Mouse (Mus musculus) lung, embryonic 16.5 days (tissue): ENCODE data around the gene Ctdspl. TPM values are rescaled to one million over a fixed set of nuclear protein-coding genes. Genes with fewer than 3 reads are reported as not detected.

Source experiments
- ATAC-seq: fragments of 200-750 bp; cut with Nextera tagmentation; 2 replicates; pipeline ENCODE4 v1.8.0; 2017; ENCODE audit warnings: low read depth, mild to moderate bottlenecking, moderate library complexity
- H3K27ac ChIP-seq: fragments of 300-500 bp; sonication (generic); 2 replicates; pipeline ENCODE4 v1.5.1; 2014; ENCODE audit warnings: mild to moderate bottlenecking, control low read depth, low read length
- H3K27me3 ChIP-seq: fragments of 300-500 bp; sonication (generic); 2 replicates; pipeline ENCODE4 v1.6.1; 2014; ENCODE audit warnings: low read depth, low read length, mixed read lengths; ENCODE audit not compliant: control insufficient read depth, insufficient read depth
- H3K36me3 ChIP-seq: fragments of 300-500 bp; sonication (generic); 2 replicates; pipeline ENCODE4 v1.6.1; 2014; ENCODE audit warnings: low read length; ENCODE audit not compliant: control insufficient read depth, insufficient read depth
- H3K4me1 ChIP-seq: fragments of 300-500 bp; sonication (generic); replicated peaks from 2 replicates; pipeline ENCODE4 v1.6.1; 2014; ENCODE audit warnings: low read length, mixed read lengths; ENCODE audit not compliant: control insufficient read depth, insufficient read depth
- H3K4me2 ChIP-seq: fragments of 300-500 bp; sonication (generic); 2 replicates; pipeline ENCODE4 v1.6.1; 2014; ENCODE audit warnings: low read depth, low read length, control low read depth
- H3K4me3 ChIP-seq: fragments of 300-500 bp; sonication (generic); 2 replicates; pipeline ENCODE4 v1.5.1; 2014; ENCODE audit warnings: mild to moderate bottlenecking, low read length, control low read depth
- H3K9ac ChIP-seq: fragments of 300-500 bp; sonication (generic); 2 replicates; pipeline ENCODE4 v1.6.1; 2014; ENCODE audit warnings: low read length, control low read depth
- H3K9me3 ChIP-seq: fragments of 300-500 bp; sonication (generic); 2 replicates; pipeline ENCODE4 v1.6.1; 2016; ENCODE audit warnings: low read length; ENCODE audit not compliant: control insufficient read depth
- WGBS: fragments of 180-500 bp; shearing (Covaris S2); extraction: QIAGEN DNeasy Blood & Tissue Kit; methylation state at CpG from one replicate; pipeline ENCODE4 v1.1.7; 2014; 5-methylcytosine and 5-hydroxymethylcytosine counted together
- polyA plus RNA-seq: library from polyadenylated mRNA; unstranded; fragments of >200 nt; fragmentation: Nextera tagmentation; extraction: Ambion mirVana; gene quantifications from 2 replicates; pipeline ENCODE4 v1.2.1, GENCODE M21; 2015

Gene Ctdspl
- polyA plus RNA-seq, 1 experiment from 2014 or later, result 23.3 TPM

- Histone ChIP-seq H3K36me3 (peaks cover 13% of the 10 kb centered on the region), H3K27me3 (no peaks in the 10 kb centered on the region), H3K9me3 (no peaks in the 10 kb centered on the region), H3K9ac (no peak overlapping the region), H3K4me1 (peaks cover 23% of the 10 kb centered on the region), H3K4me3 (no peak overlapping the region), H3K4me2 (no peak overlapping the region), H3K27ac (no peak overlapping the region)
- peak; percentile 15; the same call in 1 of the 2 replicates for ATAC-seq
- 69% methylated on average over 19 of the region's 19 CpGs for WGBS
Measured at GRCm38 (mm10) chr9:119033111-119033921, 107.1 kb downstream of the Ctdspl start.

- H3K4me2 ChIP-seq, result no peak overlapping the region
- no peaks in the 10 kb centered on the region for H3K9me3 ChIP-seq
- H3K9ac ChIP-seq, result no peak overlapping the region
- H3K4me3 ChIP-seq, result no peak overlapping the region
- peaks cover 23% of the 10 kb centered on the region for H3K4me1 ChIP-seq
- no peak overlapping the region for H3K27ac ChIP-seq
- peaks cover 18% of the 10 kb centered on the region for H3K36me3 ChIP-seq
- WGBS, result 80% methylated on average over 8 of the region's 8 CpGs
- no peaks in the 10 kb centered on the region for H3K27me3 ChIP-seq
- no peak for ATAC-seq
Measured at GRCm38 (mm10) chr9:119034069-119034468, 107.8 kb downstream of the Ctdspl start.

DNA sequence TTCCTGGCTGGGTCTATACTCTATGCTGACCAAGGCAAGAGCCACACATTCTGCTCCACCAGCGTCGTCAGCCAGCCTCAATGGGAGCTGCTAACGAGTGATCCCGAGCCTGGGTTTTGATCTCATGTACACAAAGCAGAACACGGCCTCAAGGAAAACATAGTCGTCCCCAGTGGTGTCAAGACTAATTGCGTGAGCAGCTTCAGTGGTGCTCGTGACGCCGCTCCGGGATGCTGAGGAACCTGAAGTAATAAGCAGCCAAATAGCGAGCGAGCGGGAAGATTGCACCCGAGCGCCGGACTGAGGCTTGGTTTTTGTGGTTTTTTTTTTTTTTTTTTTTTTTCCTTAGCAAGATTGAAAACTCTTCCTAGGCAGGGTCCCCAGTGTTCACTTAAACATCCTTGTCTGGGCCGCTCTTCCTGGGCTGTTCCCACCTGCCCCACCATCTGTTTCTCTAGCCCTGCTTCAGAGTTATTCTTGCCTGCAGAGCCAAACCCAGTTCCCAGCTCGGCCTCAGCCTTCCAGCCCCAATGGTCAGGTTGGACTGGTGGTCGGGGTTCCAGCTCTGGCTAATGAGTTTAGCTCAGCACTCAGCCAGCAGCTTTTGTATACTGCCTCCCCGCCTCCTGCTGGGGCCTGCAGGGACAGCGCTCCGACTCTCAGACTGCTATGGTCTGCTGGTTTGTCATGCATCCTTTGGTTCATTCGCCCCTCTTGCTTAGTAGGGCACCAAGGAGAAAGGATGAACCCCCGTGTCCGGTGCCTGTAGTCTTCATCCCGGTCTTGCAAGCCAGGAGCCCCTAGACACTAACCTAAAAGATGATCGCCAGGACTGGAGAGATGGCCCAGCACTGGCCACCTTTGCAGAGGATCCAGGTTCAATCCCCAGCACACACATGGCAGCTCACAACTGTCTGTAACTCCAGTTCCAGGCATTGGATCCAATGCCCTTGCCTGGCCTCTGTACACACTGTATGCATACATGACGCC lies 108.7 kb downstream of the Ctdspl start:
- WGBS, result 89% methylated on average over 29 of the region's 29 CpGs
- no peak overlapping the region for H3K4me3 ChIP-seq
- no peak overlapping the region for H3K9ac ChIP-seq
- H3K27me3 ChIP-seq, result no peaks in the 10 kb centered on the region
- no peak overlapping the region for H3K4me2 ChIP-seq
- no peak for ATAC-seq
- no peaks in the 10 kb centered on the region for H3K9me3 ChIP-seq
- no peak overlapping the region for H3K27ac ChIP-seq
- H3K4me1 ChIP-seq, result peaks cover 23% of the 10 kb centered on the region
- H3K36me3 ChIP-seq, result peaks cover 23% of the 10 kb centered on the region

DNA sequence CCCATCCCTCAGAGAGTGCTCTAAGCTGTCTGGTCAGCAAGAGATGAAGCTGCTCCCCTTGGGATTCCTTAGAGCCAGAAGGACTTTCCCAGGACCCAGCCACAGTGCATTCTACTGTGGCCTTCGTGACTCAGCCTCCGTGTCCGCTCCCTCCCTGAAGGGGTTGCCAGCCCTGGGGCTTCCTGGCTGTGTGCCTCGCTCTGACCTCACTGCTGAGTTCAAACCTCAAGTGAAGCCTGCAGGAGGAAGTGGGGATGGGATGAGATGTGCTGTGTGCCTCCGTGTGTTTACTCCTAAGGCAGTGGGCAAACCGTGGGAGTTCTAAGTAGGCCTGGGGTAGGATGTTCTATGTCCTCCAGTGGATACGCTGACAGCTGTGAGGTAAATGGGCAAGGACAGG lies 109.6 kb downstream of the Ctdspl start:
- no peak overlapping the region for H3K9ac ChIP-seq
- H3K36me3 ChIP-seq, result peaks cover 30% of the 10 kb centered on the region
- no peaks in the 10 kb centered on the region for H3K9me3 ChIP-seq
- no peak overlapping the region for H3K4me3 ChIP-seq
- no peak overlapping the region for H3K4me2 ChIP-seq
- WGBS, result 51% methylated on average over 7 of the region's 7 CpGs
- H3K27ac ChIP-seq, result no peak overlapping the region
- H3K4me1 ChIP-seq, result peaks cover 23% of the 10 kb centered on the region
- H3K27me3 ChIP-seq, result no peaks in the 10 kb centered on the region
- ATAC-seq, result peak; percentile 30

DNA sequence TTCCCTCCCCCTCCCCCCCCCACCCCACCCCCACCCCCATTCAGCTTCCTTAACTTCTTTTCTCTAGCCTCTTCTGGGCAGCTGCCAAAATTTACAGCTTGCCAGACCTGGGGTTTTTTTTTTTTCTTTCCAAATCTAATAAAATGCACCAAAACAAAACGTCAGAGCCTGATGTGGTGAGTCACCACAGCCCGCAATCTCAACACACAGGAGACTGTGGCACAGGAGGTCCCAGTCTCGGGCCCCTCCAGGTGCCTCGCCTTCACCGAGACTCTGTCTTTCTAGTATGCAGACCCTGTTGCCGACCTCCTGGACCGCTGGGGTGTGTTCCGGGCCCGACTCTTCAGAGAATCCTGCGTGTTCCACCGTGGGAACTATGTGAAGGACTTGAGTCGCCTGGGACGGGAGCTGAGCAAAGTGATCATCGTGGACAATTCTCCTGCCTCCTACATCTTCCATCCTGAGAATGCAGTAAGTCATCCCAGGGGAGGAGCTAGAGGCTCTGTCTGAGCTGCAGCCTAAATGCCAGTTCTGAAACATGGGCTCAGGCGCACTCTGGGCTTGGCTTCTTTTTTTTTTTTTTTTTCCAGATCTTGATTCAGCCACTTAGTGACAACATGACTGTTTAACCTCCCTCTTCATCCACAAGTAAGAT lies 111.0 kb downstream of the Ctdspl start:
- 56% methylated on average over 15 of the region's 15 CpGs for WGBS
- Histone ChIP-seq H3K4me1 (peaks cover 17% of the 10 kb centered on the region), H3K27ac (no peak overlapping the region; the same call in 1 of the 2 replicates)

GRCm38 (mm10) chr9:119038574-119038973 lies 112.3 kb downstream of the Ctdspl start:
- Histone ChIP-seq H3K36me3 (peaks cover 45% of the 10 kb centered on the region), H3K4me3 (no peak overlapping the region), H3K27me3 (no peaks in the 10 kb centered on the region), H3K27ac (no peak overlapping the region), H3K4me1 (peaks cover 15% of the 10 kb centered on the region), H3K9me3 (no peaks in the 10 kb centered on the region), H3K4me2 (no peak overlapping the region), H3K9ac (no peak overlapping the region)
- no peak for ATAC-seq
- 79% methylated on average over 3 of the region's 3 CpGs for WGBS

More for the DNA sequence above, 111.0 kb downstream of the Ctdspl start:
- Histone ChIP-seq H3K4me2 (no peak overlapping the region), H3K4me3 (no peak overlapping the region), H3K9me3 (no peaks in the 10 kb centered on the region), H3K36me3 (peaks cover 43% of the 10 kb centered on the region), H3K9ac (no peak overlapping the region), H3K27me3 (no peaks in the 10 kb centered on the region)
- no peak for ATAC-seq

DNA sequence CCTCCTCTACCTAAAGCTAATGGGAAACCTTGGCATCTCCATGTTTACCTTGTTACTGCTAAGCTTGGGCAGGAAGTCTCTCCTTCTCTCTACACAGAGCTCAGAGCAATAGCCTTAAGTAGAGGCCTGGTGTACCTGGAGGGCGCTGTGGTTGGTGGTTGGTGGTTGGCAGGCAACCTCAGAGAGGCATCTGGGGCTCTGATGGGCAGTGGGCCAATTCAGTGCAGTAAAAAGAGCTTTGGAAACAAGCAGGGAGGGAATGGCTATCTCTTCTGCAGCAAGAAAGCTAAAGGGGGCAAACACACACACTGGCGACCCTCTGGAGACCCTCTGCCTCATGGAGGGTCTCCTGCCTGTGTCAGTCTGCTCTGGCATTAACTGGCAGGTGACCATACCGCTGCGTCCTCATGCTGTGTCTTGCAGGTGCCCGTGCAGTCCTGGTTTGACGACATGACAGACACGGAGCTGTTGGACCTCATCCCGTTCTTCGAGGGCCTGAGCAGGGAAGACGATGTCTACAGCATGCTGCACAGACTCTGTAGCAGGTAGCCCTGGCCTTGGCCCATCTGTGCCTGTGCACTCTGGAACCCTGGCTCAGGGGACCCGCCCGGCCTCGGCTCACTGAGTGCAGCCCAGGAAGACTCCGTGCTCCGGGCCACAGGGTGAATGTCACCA lies 114.0 kb downstream of the Ctdspl start:
- H3K4me2 ChIP-seq, result no peak overlapping the region
- H3K9me3 ChIP-seq, result no peaks in the 10 kb centered on the region
- H3K9ac ChIP-seq, result no peak overlapping the region
- WGBS, result 89% methylated on average over 15 of the region's 15 CpGs
- peaks cover 38% of the 10 kb centered on the region for H3K36me3 ChIP-seq
- no peaks in the 10 kb centered on the region for H3K27me3 ChIP-seq
- ATAC-seq, result no peak
- no peak overlapping the region for H3K27ac ChIP-seq
- no peak overlapping the region for H3K4me3 ChIP-seq
- peaks cover 15% of the 10 kb centered on the region for H3K4me1 ChIP-seq

DNA sequence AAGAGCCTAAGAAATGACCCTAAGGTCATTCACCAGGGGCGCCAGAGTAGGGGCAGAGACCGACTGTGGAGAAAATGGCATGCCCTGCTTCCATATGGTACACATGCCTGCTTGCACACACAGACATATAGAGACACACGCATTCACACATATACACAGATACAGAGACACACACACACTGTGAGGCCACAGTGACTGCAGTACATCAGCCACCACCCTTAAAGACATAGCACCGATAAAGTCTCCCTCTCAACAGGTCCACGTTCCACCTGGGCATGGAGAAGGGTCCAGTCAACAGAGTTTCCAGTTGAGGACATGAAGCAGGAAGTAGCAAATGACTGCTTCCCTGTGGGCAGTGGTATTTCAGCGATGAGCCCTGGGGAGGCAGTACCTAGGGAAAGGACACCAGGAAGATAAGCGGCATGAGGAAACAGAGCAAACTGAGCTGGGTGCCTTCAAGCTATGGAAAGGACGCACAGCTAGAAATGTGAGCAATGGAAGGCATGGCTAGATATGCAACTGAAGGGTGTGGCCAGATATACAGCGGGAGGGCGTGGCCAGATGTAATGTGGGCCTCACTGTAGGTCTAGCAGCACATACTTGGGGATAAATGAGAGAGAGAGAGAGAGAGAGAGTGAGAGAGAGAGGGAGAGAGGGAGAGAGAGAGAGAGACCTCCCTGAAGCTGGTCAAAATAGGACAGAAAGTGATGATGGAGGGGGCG lies 122.1 kb downstream of the Ctdspl start:
- no peaks in the 10 kb centered on the region for H3K27me3 ChIP-seq
- H3K9ac ChIP-seq, result no peak overlapping the region
- H3K9me3 ChIP-seq, result no peaks in the 10 kb centered on the region
- 66% methylated on average over 11 of the region's 11 CpGs for WGBS
- H3K27ac ChIP-seq, result no peak overlapping the region
- no peak for ATAC-seq
- peaks cover 18% of the 10 kb centered on the region for H3K4me1 ChIP-seq
- no peak overlapping the region for H3K4me2 ChIP-seq
- no peak overlapping the region for H3K4me3 ChIP-seq
- H3K36me3 ChIP-seq, result peaks cover 4% of the 10 kb centered on the region; the same call in 1 of the 2 replicates
